Mouse (Mus musculus): Measurements from ENCODE around the gene Gca. TPM values are rescaled to one million over a fixed set of nuclear protein-coding genes. Genes with fewer than 3 reads are reported as not detected.

Gene Gca
- polyA plus RNA-seq, 1 experiment, result 2.0 TPM

DNA sequence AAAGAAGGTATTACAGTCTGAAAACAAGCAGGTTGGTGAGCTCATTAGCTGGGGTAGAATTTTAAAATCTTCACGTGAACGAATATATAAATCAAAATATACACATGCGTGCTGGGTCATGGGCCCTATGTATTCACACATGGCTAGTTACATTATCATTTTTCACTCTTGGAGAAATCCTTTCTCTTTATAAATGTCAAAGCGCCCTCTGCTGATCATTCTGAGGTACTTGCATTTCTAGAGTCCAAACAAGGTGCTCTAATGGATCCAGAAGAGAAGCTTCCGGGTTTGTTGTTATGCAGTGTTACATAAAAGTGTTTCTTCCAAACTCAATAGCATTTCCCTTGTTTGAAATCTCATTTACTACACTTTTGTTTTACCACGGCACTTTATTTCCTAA, 33.6 kb upstream of the Gca start:
- no peak overlapping the region for H3K4me3 ChIP-seq (ENCODE audit: control insufficient read depth, insufficient read depth, low read length)
- 34% methylated on average over 6 of the region's 6 CpGs for WGBS
- H3K27me3 ChIP-seq (ENCODE audit: control insufficient read depth, insufficient read depth, low read length), result no peaks in the 10 kb centered on the region
- peak; percentile 15 for DNase-seq
- H3K4me1 ChIP-seq (replicated peaks; ENCODE audit: control insufficient read depth, insufficient read depth, low read length), result no peaks in the 10 kb centered on the region; the same call in 1 of the 2 replicates
- no peak for TF ChIP-seq CTCF (IDR thresholded peaks at IDR 0.05; ENCODE audit: borderline replicate concordance, control insufficient read depth, extremely low read depth, insufficient read depth, low read length, poor library complexity)
- TF ChIP-seq POLR2A (IDR thresholded peaks at IDR 0.05; ENCODE audit: control insufficient read depth, extremely low read depth, insufficient read depth, low read length, poor library complexity), result no peak
- no peaks in the 10 kb centered on the region for H3K36me3 ChIP-seq (ENCODE audit: control insufficient read depth, insufficient read depth, low read length)
- H3K27ac ChIP-seq (ENCODE audit: control insufficient read depth, insufficient read depth, low read length), result no peak overlapping the region

DNA sequence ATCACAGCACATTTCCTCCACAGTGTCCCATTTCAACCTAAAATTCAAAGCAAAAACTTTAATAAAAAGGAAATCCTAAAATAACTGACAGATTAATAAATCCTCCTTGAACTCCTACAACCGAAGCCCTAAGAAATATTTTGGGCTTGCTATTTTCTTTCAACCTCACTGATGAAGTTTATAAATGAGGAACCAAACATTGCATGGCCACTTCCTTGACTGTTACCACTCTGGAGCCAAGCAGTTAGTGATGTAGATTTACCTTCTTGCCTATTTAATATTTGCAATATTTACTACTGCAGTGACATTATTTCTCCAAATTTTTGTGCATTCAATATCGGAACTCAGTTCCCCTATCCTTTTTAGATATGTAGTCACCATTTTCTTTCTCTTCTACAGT, 24.2 kb upstream of the Gca start:
- no peaks in the 10 kb centered on the region for H3K36me3 ChIP-seq (ENCODE audit: control insufficient read depth, insufficient read depth, low read length)
- no peaks in the 10 kb centered on the region for H3K27me3 ChIP-seq (ENCODE audit: control insufficient read depth, insufficient read depth, low read length)
- no peak for DNase-seq
- H3K27ac ChIP-seq (ENCODE audit: control insufficient read depth, insufficient read depth, low read length), result no peak overlapping the region
- H3K4me3 ChIP-seq (ENCODE audit: control insufficient read depth, insufficient read depth, low read length), result no peak overlapping the region
- whole genome bisulfite sequencing, result 51% methylated on average over 2 of the region's 2 CpGs
- TF ChIP-seq POLR2A (IDR thresholded peaks at IDR 0.05; ENCODE audit: control insufficient read depth, extremely low read depth, insufficient read depth, low read length, poor library complexity), result no peak
- TF ChIP-seq CTCF (IDR thresholded peaks at IDR 0.05; ENCODE audit: borderline replicate concordance, control insufficient read depth, extremely low read depth, insufficient read depth, low read length, poor library complexity), result no peak
- peaks cover 4% of the 10 kb centered on the region; the same call in 1 of the 2 replicates for H3K4me1 ChIP-seq (replicated peaks; ENCODE audit: control insufficient read depth, insufficient read depth, low read length)

DNA sequence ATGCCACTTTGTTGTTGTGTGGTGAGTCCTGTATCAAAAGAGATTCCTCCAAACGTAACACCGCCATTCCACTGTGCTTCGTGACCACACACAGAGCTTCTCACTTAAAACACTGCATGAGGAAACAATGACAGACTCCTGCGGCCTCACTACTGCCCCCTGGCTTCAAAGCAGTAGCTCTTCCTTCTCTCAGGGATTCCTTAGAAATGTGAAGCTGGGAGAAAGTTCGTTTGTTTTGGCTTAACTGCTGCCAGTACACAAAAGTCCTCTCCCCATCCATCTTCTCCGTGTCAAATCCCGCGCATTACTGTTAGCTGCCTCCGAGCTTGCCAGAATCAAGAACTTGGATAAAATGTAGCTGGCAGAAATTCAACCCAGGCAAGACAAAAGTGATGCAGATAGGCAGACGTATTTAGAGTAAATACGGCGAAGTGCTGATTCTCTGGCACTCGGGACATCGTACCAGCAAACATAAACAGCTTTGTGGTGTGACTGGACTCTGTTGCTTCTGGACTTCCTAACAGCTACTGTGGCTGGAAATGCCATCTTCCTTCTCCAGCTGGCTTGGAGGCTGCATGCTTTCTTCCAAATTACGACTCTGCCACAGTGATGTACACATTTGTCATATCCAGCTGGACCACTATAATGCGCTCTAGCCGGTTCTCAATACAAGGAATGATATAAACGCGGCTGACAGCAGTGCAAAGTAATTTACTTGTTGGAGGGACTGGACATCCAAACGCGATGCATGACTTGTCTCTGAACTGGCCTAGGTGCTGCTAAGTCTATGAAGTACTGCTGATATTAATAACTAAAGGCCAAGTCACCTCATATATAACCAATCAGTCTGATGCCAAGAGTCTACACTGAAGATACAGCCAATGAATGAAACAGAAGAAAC, 20.4 kb upstream of the Gca start:
- Histone ChIP-seq H3K27me3 (ENCODE audit: control insufficient read depth, insufficient read depth, low read length) (no peaks in the 10 kb centered on the region), H3K4me3 (ENCODE audit: control insufficient read depth, insufficient read depth, low read length) (no peak overlapping the region), H3K27ac (ENCODE audit: control insufficient read depth, insufficient read depth, low read length) (no peak overlapping the region), H3K4me1 (replicated peaks; ENCODE audit: control insufficient read depth, insufficient read depth, low read length) (peaks cover 8% of the 10 kb centered on the region), H3K36me3 (ENCODE audit: control insufficient read depth, insufficient read depth, low read length) (no peaks in the 10 kb centered on the region)
- peak; percentile 79 for DNase-seq
- no peak for TF ChIP-seq POLR2A (IDR thresholded peaks at IDR 0.05; ENCODE audit: control insufficient read depth, extremely low read depth, insufficient read depth, low read length, poor library complexity)
- TF ChIP-seq CTCF (IDR thresholded peaks at IDR 0.05; ENCODE audit: borderline replicate concordance, control insufficient read depth, extremely low read depth, insufficient read depth, low read length, poor library complexity), result no peak
- 62% methylated on average over 21 of the region's 21 CpGs for WGBS

DNA sequence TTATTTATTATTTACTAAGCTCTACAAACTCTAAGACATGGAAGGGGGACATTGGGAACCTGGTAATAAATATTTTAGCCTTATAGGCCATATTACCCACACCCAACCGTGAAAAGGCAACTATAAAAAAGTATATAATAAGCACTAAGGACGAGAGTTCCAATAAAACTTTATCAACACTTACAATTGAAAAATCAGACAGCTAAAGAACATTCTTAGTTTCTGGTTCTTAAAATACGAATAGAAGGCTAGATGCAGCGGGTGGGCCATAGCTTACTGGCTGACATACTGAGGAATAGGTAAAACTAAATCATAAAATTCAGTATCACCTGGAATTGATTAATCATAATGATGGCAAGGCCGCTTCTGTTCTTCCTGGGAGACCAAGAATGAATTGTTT, 19.2 kb upstream of the Gca start:
- H3K27ac ChIP-seq (ENCODE audit: control insufficient read depth, insufficient read depth, low read length), result no peak overlapping the region
- peaks cover 8% of the 10 kb centered on the region for H3K4me1 ChIP-seq (replicated peaks; ENCODE audit: control insufficient read depth, insufficient read depth, low read length)
- no peak for DNase-seq
- H3K27me3 ChIP-seq (ENCODE audit: control insufficient read depth, insufficient read depth, low read length), result no peaks in the 10 kb centered on the region
- WGBS, result 90% methylated on average over 5 of the region's 5 CpGs
- no peaks in the 10 kb centered on the region for H3K36me3 ChIP-seq (ENCODE audit: control insufficient read depth, insufficient read depth, low read length)
- no peak overlapping the region for H3K4me3 ChIP-seq (ENCODE audit: control insufficient read depth, insufficient read depth, low read length)
- TF ChIP-seq POLR2A (IDR thresholded peaks at IDR 0.05; ENCODE audit: control insufficient read depth, extremely low read depth, insufficient read depth, low read length, poor library complexity), result no peak
- TF ChIP-seq CTCF (IDR thresholded peaks at IDR 0.05; ENCODE audit: borderline replicate concordance, control insufficient read depth, extremely low read depth, insufficient read depth, low read length, poor library complexity), result no peak

DNA sequence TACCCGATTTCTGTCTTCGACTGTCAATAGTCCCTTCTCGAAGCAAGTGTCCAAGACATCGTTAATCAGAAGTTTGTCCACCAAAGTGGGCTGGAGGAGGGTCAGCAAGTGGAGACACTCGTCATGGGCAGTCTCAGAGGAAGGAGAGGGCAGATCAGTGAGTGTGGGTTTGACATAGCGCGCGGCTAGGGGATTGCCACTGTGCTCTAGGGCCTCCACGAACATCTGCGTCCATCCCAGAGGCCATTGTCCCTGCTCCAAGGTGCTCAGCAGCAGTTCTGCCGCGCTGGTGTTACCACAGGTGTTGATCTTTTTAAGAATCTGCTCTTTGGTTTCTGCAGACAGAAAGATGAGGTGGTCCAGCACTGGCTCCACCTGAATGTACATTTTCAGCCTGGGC, 18.6 kb upstream of the Gca start:
- no peak overlapping the region for H3K27ac ChIP-seq (ENCODE audit: control insufficient read depth, insufficient read depth, low read length)
- WGBS, result 12% methylated on average over 12 of the region's 12 CpGs
- DNase-seq, result peak; percentile 18
- no peaks in the 10 kb centered on the region for H3K27me3 ChIP-seq (ENCODE audit: control insufficient read depth, insufficient read depth, low read length)
- TF ChIP-seq CTCF (IDR thresholded peaks at IDR 0.05; ENCODE audit: borderline replicate concordance, control insufficient read depth, extremely low read depth, insufficient read depth, low read length, poor library complexity), result no peak
- TF ChIP-seq POLR2A (IDR thresholded peaks at IDR 0.05; ENCODE audit: control insufficient read depth, extremely low read depth, insufficient read depth, low read length, poor library complexity), result no peak
- H3K4me1 ChIP-seq (replicated peaks; ENCODE audit: control insufficient read depth, insufficient read depth, low read length), result peaks cover 8% of the 10 kb centered on the region
- no peaks in the 10 kb centered on the region for H3K36me3 ChIP-seq (ENCODE audit: control insufficient read depth, insufficient read depth, low read length)
- peak overlapping the region; percentile 76 for H3K4me3 ChIP-seq (ENCODE audit: control insufficient read depth, insufficient read depth, low read length)

DNA sequence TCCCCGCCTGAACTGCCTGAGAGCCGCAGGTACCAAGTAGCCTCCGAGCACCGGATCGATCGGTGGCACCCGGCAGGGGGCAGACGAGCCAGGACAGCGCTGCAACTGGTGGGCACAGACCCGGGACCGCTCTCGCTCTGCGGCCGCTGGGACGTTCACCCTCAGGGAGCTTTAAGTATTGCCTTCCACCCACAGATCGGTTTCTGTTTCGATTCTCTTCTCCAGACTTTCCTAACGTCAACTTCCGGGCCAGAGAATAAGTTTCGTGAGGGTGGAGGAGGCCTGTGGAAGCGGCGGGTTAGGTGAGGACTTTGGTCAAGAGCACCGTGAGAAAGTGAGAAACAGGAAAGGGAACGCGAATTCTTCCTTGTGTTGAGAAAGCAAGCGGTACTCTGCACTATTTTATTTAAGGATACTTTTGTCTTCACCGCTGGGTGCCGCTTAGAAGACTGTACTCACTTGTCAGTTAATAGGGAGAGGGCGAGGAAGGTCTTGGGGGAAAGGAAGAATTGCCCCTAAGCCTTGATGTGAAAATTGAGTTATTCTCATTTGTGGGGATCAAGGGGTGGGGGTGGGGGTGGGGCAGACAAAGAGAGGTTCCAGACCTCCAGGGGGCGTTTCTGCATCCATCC, 18.0 kb upstream of the Gca start, which contains the start of gene Ifih1:
Gene Ifih1 (minus strand): TSS at position 242 of the 632 bp plus-strand sequence.
- Histone ChIP-seq H3K4me1 (replicated peaks; ENCODE audit: control insufficient read depth, insufficient read depth, low read length) (peaks cover 8% of the 10 kb centered on the region), H3K36me3 (ENCODE audit: control insufficient read depth, insufficient read depth, low read length) (no peaks in the 10 kb centered on the region), H3K27ac (ENCODE audit: control insufficient read depth, insufficient read depth, low read length) (peak within 1 kb of the TSS; percentile 34), H3K27me3 (ENCODE audit: control insufficient read depth, insufficient read depth, low read length) (no peaks in the 10 kb centered on the region), H3K4me3 (ENCODE audit: control insufficient read depth, insufficient read depth, low read length) (peak within 1 kb of the TSS; percentile 76)
- peak; percentile 78 for DNase-seq
- no peak for TF ChIP-seq POLR2A (IDR thresholded peaks at IDR 0.05; ENCODE audit: control insufficient read depth, extremely low read depth, insufficient read depth, low read length, poor library complexity)
- TF ChIP-seq CTCF (IDR thresholded peaks at IDR 0.05; ENCODE audit: borderline replicate concordance, control insufficient read depth, extremely low read depth, insufficient read depth, low read length, poor library complexity), result peak; percentile 44; the same call in 1 of the 2 replicates
- 1% methylated on average over 30 of the region's 30 CpGs for WGBS
